Mouse (Mus musculus): Measurements from ENCODE around the gene Aebp2.

The Aebp2 gene

GRCm38 (mm10) chr6:140684403-140684802, 61.9 kb downstream of the Aebp2 start:
- in situ Hi-C loops (cut with MboI; ENCODE audit: unreplicated experiment in 2 of 2), result no loop called here

GRCm38 (mm10) chr6:140689617-140690404, 67.3 kb downstream of the Aebp2 start:
- in situ Hi-C loops (cut with MboI; ENCODE audit: unreplicated experiment in 2 of 2), result no loop called here

- in situ Hi-C loops (cut with MboI; ENCODE audit: unreplicated experiment in 2 of 2), result no loop called here
Measured at GRCm38 (mm10) chr6:140692160-140692559, 69.7 kb downstream of the Aebp2 start.

- in situ Hi-C loops (cut with MboI; ENCODE audit: unreplicated experiment in 2 of 2), result no loop called here
Measured at GRCm38 (mm10) chr6:140696192-140696879, 73.9 kb downstream of the Aebp2 start.

GRCm38 (mm10) chr6:140697994-140698393, 75.5 kb downstream of the Aebp2 start:
- in situ Hi-C loops (cut with MboI; ENCODE audit: unreplicated experiment in 2 of 2), result no loop called here

GRCm38 (mm10) chr6:140698596-140698995, 76.1 kb downstream of the Aebp2 start:
- in situ Hi-C loops (cut with MboI; ENCODE audit: unreplicated experiment in 2 of 2), result no loop called here

GRCm38 (mm10) chr6:140701259-140701658, 78.8 kb downstream of the Aebp2 start:
- in situ Hi-C loops (cut with MboI; ENCODE audit: unreplicated experiment in 2 of 2), result loop anchor here (25.0 kb wide), 1 partner anchor 1636 kb away; the partner anchor contains the start of gene Pyroxd1 (in 2 of the 2)

- in situ Hi-C loops (cut with MboI; ENCODE audit: unreplicated experiment in 2 of 2), result loop anchor here (25.0 kb wide), 1 partner anchor 1632 kb away; the partner anchor contains the start of gene Pyroxd1 (in 2 of the 2)
Measured at GRCm38 (mm10) chr6:140705132-140705531, 82.7 kb downstream of the Aebp2 start.

- in situ Hi-C loops (cut with MboI; ENCODE audit: unreplicated experiment in 2 of 2), result loop anchor here (25.0 kb wide), 1 partner anchor 1631 kb away; the partner anchor contains the start of gene Pyroxd1 (in 2 of the 2)
Measured at GRCm38 (mm10) chr6:140706056-140706455, 83.6 kb downstream of the Aebp2 start.

GRCm38 (mm10) chr6:140708059-140708458, 85.6 kb downstream of the Aebp2 start:
- in situ Hi-C loops (cut with MboI; ENCODE audit: unreplicated experiment in 2 of 2), result loop anchor here (25.0 kb wide), 1 partner anchor 1629 kb away; the partner anchor contains the start of gene Pyroxd1 (in 2 of the 2)

- in situ Hi-C loops (cut with MboI; ENCODE audit: unreplicated experiment in 2 of 2), result loop anchor here (5.0 to 25.0 kb wide), 4 partner anchors 132 to 1628 kb away; partner anchors contain the start of gene Pyroxd1 (in 2 of the 2)
Measured at GRCm38 (mm10) chr6:140709415-140710107, 87.1 kb downstream of the Aebp2 start.

GRCm38 (mm10) chr6:140712754-140713153, 90.3 kb downstream of the Aebp2 start:
- in situ Hi-C loops (cut with MboI; ENCODE audit: unreplicated experiment in 2 of 2), result loop anchor here (5.0 to 25.0 kb wide), 4 partner anchors 135 to 1625 kb away; partner anchors contain the start of gene Pyroxd1 (in 2 of the 2)

- in situ Hi-C loops (cut with MboI; ENCODE audit: unreplicated experiment in 2 of 2), result loop anchor here (5.0 to 25.0 kb wide), 6 partner anchors 138 to 1807 kb away; partner anchors contain the start of gene Pyroxd1 (in 2 of the 2)
Measured at GRCm38 (mm10) chr6:140714905-140715365, 92.5 kb downstream of the Aebp2 start.

- in situ Hi-C loops (cut with MboI; ENCODE audit: unreplicated experiment in 2 of 2), result loop anchor here (25.0 kb wide), 1 partner anchor 1615 kb away; the partner anchor contains the start of gene Pyroxd1 (in 2 of the 2)
Measured at GRCm38 (mm10) chr6:140722058-140722457, 99.6 kb downstream of the Aebp2 start.

All from v-Abl transformed pro-B cells (cell line).